Mouse (Mus musculus) spleen, adult 2 months (tissue): ENCODE data around the gene Grin1.

Source experiments
- CTCF ChIP-seq: fragments of 200-500 bp; IDR thresholded peaks from 2 replicates; pipeline ENCODE4 v1.5.1; 2011; ENCODE audit warnings: mild to moderate bottlenecking, inconsistent platforms; ENCODE audit not compliant: insufficient read depth, insufficient read length, insufficient replicate concordance; ENCODE audit errors: extremely low read depth
- POLR2A ChIP-seq: fragments of 200-500 bp; IDR thresholded peaks from 2 replicates; pipeline ENCODE4 v1.6.1; 2011; ENCODE audit warnings: low read depth, low read length, inconsistent platforms

- TF ChIP-seq CTCF (no peak), POLR2A (no peak)
Measured at GRCm38 (mm10) chr2:25355419-25356066, 36.6 kb upstream of the Grin1 start.
